Mouse (Mus musculus): ENCODE results near the gene Thrb. TPM values are rescaled to one million over a fixed set of nuclear protein-coding genes. Genes with fewer than 3 reads are reported as not detected.

Gene Thrb
- polyA plus RNA-seq, 1 experiment from 2014 or later, result 1.2 TPM

GRCm38 (mm10) chr14:18020636-18021035 is 360.6 kb downstream of the Thrb start:
- ATAC-seq (no peak), DNase-seq (ENCODE audit: low spot score) (no peak)
- WGBS, result 92% methylated on average over 3 of the region's 3 CpGs

GRCm38 (mm10) chr14:18021726-18022125 is 361.7 kb downstream of the Thrb start:
- 77% methylated on average over 2 of the region's 2 CpGs for WGBS
- H3K27me3 ChIP-seq (replicated peaks; ENCODE audit: control insufficient read depth, insufficient read depth, low read length), result no peaks in the 10 kb centered on the region
- H3K36me3 ChIP-seq (ENCODE audit: control insufficient read depth, insufficient read depth, low read length), result no peaks in the 10 kb centered on the region

More at GRCm38 (mm10) chr14:18020636-18021035, 360.6 kb downstream of the Thrb start:
- no peaks in the 10 kb centered on the region for H3K9me3 ChIP-seq (replicated peaks; ENCODE audit: control insufficient read depth, low read length)
- H3K4me2 ChIP-seq (ENCODE audit: low read length), result no peak overlapping the region
- no peaks in the 10 kb centered on the region for H3K4me1 ChIP-seq (ENCODE audit: control insufficient read depth, insufficient read depth, low read length)
- no peaks in the 10 kb centered on the region for H3K36me3 ChIP-seq (ENCODE audit: control insufficient read depth, insufficient read depth, low read length)
- H3K4me3 ChIP-seq (ENCODE audit: low read depth, low read length), result no peak overlapping the region
- H3K27me3 ChIP-seq (replicated peaks; ENCODE audit: control insufficient read depth, insufficient read depth, low read length), result no peaks in the 10 kb centered on the region
- H3K9ac ChIP-seq (ENCODE audit: low read length), result no peak overlapping the region
- no peak overlapping the region for H3K27ac ChIP-seq (ENCODE audit: low read depth, low read length)

DNA sequence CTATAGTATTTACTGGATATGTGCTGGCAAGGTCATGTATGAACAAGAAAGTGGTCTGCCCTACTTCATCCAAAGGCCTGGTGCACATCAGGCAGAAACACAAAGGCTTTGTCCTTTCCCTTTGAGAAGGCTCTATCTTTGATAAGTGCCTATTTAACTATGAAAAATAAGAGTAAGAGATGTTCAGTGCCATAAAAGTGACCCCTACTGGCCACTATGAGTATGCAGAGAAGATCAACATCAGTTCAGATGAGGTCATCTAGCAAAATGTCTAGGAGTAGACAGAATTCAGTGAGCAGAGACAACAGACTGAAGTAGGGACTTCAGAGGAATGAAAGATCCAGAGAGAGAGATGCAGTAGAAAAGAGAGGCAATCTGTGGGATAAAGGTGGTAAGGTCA is 362.3 kb downstream of the Thrb start:
- Histone ChIP-seq H3K4me1 (ENCODE audit: control insufficient read depth, insufficient read depth, low read length) (no peaks in the 10 kb centered on the region), H3K36me3 (ENCODE audit: control insufficient read depth, insufficient read depth, low read length) (no peaks in the 10 kb centered on the region), H3K9me3 (replicated peaks; ENCODE audit: control insufficient read depth, low read length) (no peaks in the 10 kb centered on the region), H3K4me2 (ENCODE audit: low read length) (no peak overlapping the region), H3K4me3 (ENCODE audit: low read depth, low read length) (no peak overlapping the region), H3K27me3 (replicated peaks; ENCODE audit: control insufficient read depth, insufficient read depth, low read length) (no peaks in the 10 kb centered on the region), H3K27ac (ENCODE audit: low read depth, low read length) (no peak overlapping the region), H3K9ac (ENCODE audit: low read length) (no peak overlapping the region)
- DNase-seq (ENCODE audit: low spot score) (no peak), ATAC-seq (no peak)

More at GRCm38 (mm10) chr14:18021726-18022125, 361.7 kb downstream of the Thrb start:
- DNase-seq (ENCODE audit: low spot score) (no peak), ATAC-seq (no peak)
- Histone ChIP-seq H3K9me3 (replicated peaks; ENCODE audit: control insufficient read depth, low read length) (no peaks in the 10 kb centered on the region), H3K4me2 (ENCODE audit: low read length) (no peak overlapping the region), H3K4me3 (ENCODE audit: low read depth, low read length) (no peak overlapping the region), H3K4me1 (ENCODE audit: control insufficient read depth, insufficient read depth, low read length) (no peaks in the 10 kb centered on the region), H3K27ac (ENCODE audit: low read depth, low read length) (no peak overlapping the region), H3K9ac (ENCODE audit: low read length) (no peak overlapping the region)

DNA sequence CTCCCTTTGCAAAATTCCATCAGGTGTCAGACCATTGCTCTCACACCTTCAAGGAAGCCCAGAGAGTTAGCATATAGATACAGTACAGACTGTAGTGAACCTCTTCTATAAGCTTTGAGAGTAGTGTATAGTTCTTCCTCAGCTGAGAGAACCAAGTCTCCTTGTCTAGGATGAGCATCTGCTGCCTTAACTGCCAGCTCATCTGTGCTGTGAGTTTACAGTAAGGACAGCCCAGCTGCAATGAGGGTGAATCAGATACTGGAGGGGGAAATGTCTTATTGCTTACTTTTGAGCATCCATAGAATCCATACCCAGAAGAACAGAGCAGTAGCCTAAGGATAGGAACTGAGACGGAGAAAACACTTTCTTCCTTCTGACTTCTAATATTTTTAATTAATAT is 367.8 kb downstream of the Thrb start:
- ATAC-seq (no peak), DNase-seq (ENCODE audit: low spot score) (no peak)
- no peaks in the 10 kb centered on the region for H3K36me3 ChIP-seq (ENCODE audit: control insufficient read depth, insufficient read depth, low read length)
- 88% methylated on average over 1 of the region's 1 CpGs for WGBS
- no peak overlapping the region for H3K4me2 ChIP-seq (ENCODE audit: low read length)
- H3K9me3 ChIP-seq (replicated peaks; ENCODE audit: control insufficient read depth, low read length), result no peaks in the 10 kb centered on the region
- no peaks in the 10 kb centered on the region for H3K27me3 ChIP-seq (replicated peaks; ENCODE audit: control insufficient read depth, insufficient read depth, low read length)
- no peak overlapping the region for H3K4me3 ChIP-seq (ENCODE audit: low read depth, low read length)
- H3K4me1 ChIP-seq (ENCODE audit: control insufficient read depth, insufficient read depth, low read length), result no peaks in the 10 kb centered on the region
- no peak overlapping the region for H3K27ac ChIP-seq (ENCODE audit: low read depth, low read length)
- H3K9ac ChIP-seq (ENCODE audit: low read length), result no peak overlapping the region

GRCm38 (mm10) chr14:18029181-18029932 is 369.3 kb downstream of the Thrb start:
- Histone ChIP-seq H3K9ac (ENCODE audit: low read length) (no peak overlapping the region), H3K4me3 (ENCODE audit: low read depth, low read length) (no peak overlapping the region), H3K4me1 (ENCODE audit: control insufficient read depth, insufficient read depth, low read length) (no peaks in the 10 kb centered on the region), H3K27ac (ENCODE audit: low read depth, low read length) (no peak overlapping the region), H3K4me2 (ENCODE audit: low read length) (no peak overlapping the region), H3K36me3 (ENCODE audit: control insufficient read depth, insufficient read depth, low read length) (no peaks in the 10 kb centered on the region), H3K9me3 (replicated peaks; ENCODE audit: control insufficient read depth, low read length) (no peaks in the 10 kb centered on the region), H3K27me3 (replicated peaks; ENCODE audit: control insufficient read depth, insufficient read depth, low read length) (no peaks in the 10 kb centered on the region)
- no peak for ATAC-seq
- WGBS, result 72% methylated on average over 2 of the region's 2 CpGs
- no peak for DNase-seq (ENCODE audit: low spot score)

GRCm38 (mm10) chr14:18031941-18032340 is 371.9 kb downstream of the Thrb start:
- Histone ChIP-seq H3K36me3 (ENCODE audit: control insufficient read depth, insufficient read depth, low read length) (no peaks in the 10 kb centered on the region), H3K4me1 (ENCODE audit: control insufficient read depth, insufficient read depth, low read length) (no peaks in the 10 kb centered on the region), H3K4me3 (ENCODE audit: low read depth, low read length) (no peak overlapping the region), H3K4me2 (ENCODE audit: low read length) (no peak overlapping the region), H3K9ac (ENCODE audit: low read length) (no peak overlapping the region), H3K27ac (ENCODE audit: low read depth, low read length) (no peak overlapping the region), H3K9me3 (replicated peaks; ENCODE audit: control insufficient read depth, low read length) (no peaks in the 10 kb centered on the region), H3K27me3 (replicated peaks; ENCODE audit: control insufficient read depth, insufficient read depth, low read length) (no peaks in the 10 kb centered on the region)
- WGBS, result 87% methylated on average over 3 of the region's 3 CpGs
- ATAC-seq (no peak), DNase-seq (ENCODE audit: low spot score) (no peak)

- Histone ChIP-seq H3K4me3 (ENCODE audit: low read depth, low read length) (no peak overlapping the region), H3K9me3 (replicated peaks; ENCODE audit: control insufficient read depth, low read length) (no peaks in the 10 kb centered on the region), H3K27me3 (replicated peaks; ENCODE audit: control insufficient read depth, insufficient read depth, low read length) (no peaks in the 10 kb centered on the region), H3K36me3 (ENCODE audit: control insufficient read depth, insufficient read depth, low read length) (no peaks in the 10 kb centered on the region), H3K9ac (ENCODE audit: low read length) (no peak overlapping the region), H3K4me1 (ENCODE audit: control insufficient read depth, insufficient read depth, low read length) (no peaks in the 10 kb centered on the region), H3K4me2 (ENCODE audit: low read length) (no peak overlapping the region), H3K27ac (ENCODE audit: low read depth, low read length) (no peak overlapping the region)
- 88% methylated on average over 5 of the region's 5 CpGs for WGBS
- ATAC-seq, result no peak
- no peak for DNase-seq (ENCODE audit: low spot score)
These were observed 376.5 kb downstream of the Thrb start for GRCm38 (mm10) chr14:18036573-18036972.

- Histone ChIP-seq H3K4me2 (ENCODE audit: low read length) (no peak overlapping the region), H3K9me3 (replicated peaks; ENCODE audit: control insufficient read depth, low read length) (no peaks in the 10 kb centered on the region; the same call in 1 of the 2 replicates), H3K9ac (ENCODE audit: low read length) (no peak overlapping the region), H3K27me3 (replicated peaks; ENCODE audit: control insufficient read depth, insufficient read depth, low read length) (no peaks in the 10 kb centered on the region), H3K27ac (ENCODE audit: low read depth, low read length) (no peak overlapping the region), H3K4me1 (ENCODE audit: control insufficient read depth, insufficient read depth, low read length) (no peaks in the 10 kb centered on the region), H3K4me3 (ENCODE audit: low read depth, low read length) (no peak overlapping the region), H3K36me3 (ENCODE audit: control insufficient read depth, insufficient read depth, low read length) (no peaks in the 10 kb centered on the region)
- ATAC-seq (no peak), DNase-seq (ENCODE audit: low spot score) (peak; percentile 49)
- WGBS, result 45% methylated on average over 5 of the region's 5 CpGs
These were observed 402.2 kb downstream of the Thrb start for GRCm38 (mm10) chr14:18062082-18062772.

Data from forebrain, embryonic 14.5 days (tissue).